Mouse (Mus musculus) midbrain, postnatal 0 days (tissue): ENCODE results near the gene Zfp607b. TPM values are rescaled to one million over a fixed set of nuclear protein-coding genes. Genes with fewer than 3 reads are reported as not detected.

ENCODE experiments used
- ATAC-seq: fragments of 200-750 bp; cut with Nextera tagmentation; 2 replicates; pipeline ENCODE4 v1.8.0; 2017; ENCODE audit warnings: moderate number of reproducible peaks, mild to moderate bottlenecking, moderate TSS enrichment, moderate library complexity; ENCODE audit not compliant: low FRiP score
- DNase-seq: peaks from one replicate; pipeline ENCODE4 v3.0.0-alpha.2; 2015; ENCODE audit warnings: low spot score
- H3K27ac ChIP-seq: fragments of 300-500 bp; sonication (generic); 2 replicates; pipeline ENCODE4 v1.5.1; 2014; ENCODE audit warnings: low read depth, mild to moderate bottlenecking, low read length, mixed read lengths
- H3K27me3 ChIP-seq: fragments of 300-500 bp; sonication (generic); 2 replicates; pipeline ENCODE4 v1.6.1; 2014; ENCODE audit warnings: low read length, control low read depth, mixed read lengths; ENCODE audit not compliant: insufficient read depth
- H3K36me3 ChIP-seq: fragments of 300-500 bp; sonication (generic); 2 replicates; pipeline ENCODE4 v1.6.1; 2014; ENCODE audit warnings: low read length, control low read depth, mixed read lengths; ENCODE audit not compliant: insufficient read depth
- H3K4me1 ChIP-seq: fragments of 300-500 bp; sonication (generic); 2 replicates; pipeline ENCODE4 v1.6.1; 2014; ENCODE audit warnings: mild to moderate bottlenecking, control low read depth, antibody characterized with exemption, low read length, mixed read lengths; ENCODE audit not compliant: insufficient read depth
- H3K4me2 ChIP-seq: fragments of 300-500 bp; sonication (generic); 2 replicates; pipeline ENCODE4 v1.6.1; 2014; ENCODE audit warnings: low read depth, mild to moderate bottlenecking, low read length, mixed read lengths; ENCODE audit not compliant: poor library complexity, severe bottlenecking
- H3K4me3 ChIP-seq: fragments of 300-500 bp; sonication (generic); 2 replicates; pipeline ENCODE4 v1.5.1; 2014; ENCODE audit warnings: low read depth, mild to moderate bottlenecking, low read length, moderate library complexity
- H3K9ac ChIP-seq: fragments of 300-500 bp; sonication (generic); replicated peaks from 2 replicates; pipeline ENCODE4 v1.6.1; 2014; ENCODE audit warnings: mild to moderate bottlenecking, low read length, moderate library complexity, mixed read lengths; ENCODE audit not compliant: poor library complexity, severe bottlenecking
- H3K9me3 ChIP-seq: fragments of 300-500 bp; sonication (generic); 2 replicates; pipeline ENCODE4 v1.6.1; 2016; ENCODE audit warnings: low read length, control low read depth
- CTCF ChIP-seq: IDR thresholded peaks from 2 replicates; pipeline ENCODE4 v1.5.1; 2016; ENCODE audit warnings: antibody characterized with exemption, mild to moderate bottlenecking
- WGBS: fragments of 180-500 bp; shearing (Covaris S2); extraction: QIAGEN DNeasy Blood & Tissue Kit; methylation state at CpG from one replicate; pipeline ENCODE4 v1.1.7; 2014; 5-methylcytosine and 5-hydroxymethylcytosine counted together
- polyA plus RNA-seq: library from polyadenylated mRNA; unstranded; fragments of >200 nt; fragmentation: Nextera tagmentation; extraction: Ambion mirVana; gene quantifications from 2 replicates; pipeline ENCODE4 v1.2.1, GENCODE M21; 2015
- total RNA-seq: library from RNA; depleted of rRNA; stranded (reverse); fragments of >200 nt; gene quantifications from 2 replicates; pipeline ENCODE4 v1.2.3, GENCODE M21; 2014

The Zfp607b gene
- total and polyA plus RNA-seq, 2 experiments from 2014 or later, result 6.5 to 9.2 TPM

DNA sequence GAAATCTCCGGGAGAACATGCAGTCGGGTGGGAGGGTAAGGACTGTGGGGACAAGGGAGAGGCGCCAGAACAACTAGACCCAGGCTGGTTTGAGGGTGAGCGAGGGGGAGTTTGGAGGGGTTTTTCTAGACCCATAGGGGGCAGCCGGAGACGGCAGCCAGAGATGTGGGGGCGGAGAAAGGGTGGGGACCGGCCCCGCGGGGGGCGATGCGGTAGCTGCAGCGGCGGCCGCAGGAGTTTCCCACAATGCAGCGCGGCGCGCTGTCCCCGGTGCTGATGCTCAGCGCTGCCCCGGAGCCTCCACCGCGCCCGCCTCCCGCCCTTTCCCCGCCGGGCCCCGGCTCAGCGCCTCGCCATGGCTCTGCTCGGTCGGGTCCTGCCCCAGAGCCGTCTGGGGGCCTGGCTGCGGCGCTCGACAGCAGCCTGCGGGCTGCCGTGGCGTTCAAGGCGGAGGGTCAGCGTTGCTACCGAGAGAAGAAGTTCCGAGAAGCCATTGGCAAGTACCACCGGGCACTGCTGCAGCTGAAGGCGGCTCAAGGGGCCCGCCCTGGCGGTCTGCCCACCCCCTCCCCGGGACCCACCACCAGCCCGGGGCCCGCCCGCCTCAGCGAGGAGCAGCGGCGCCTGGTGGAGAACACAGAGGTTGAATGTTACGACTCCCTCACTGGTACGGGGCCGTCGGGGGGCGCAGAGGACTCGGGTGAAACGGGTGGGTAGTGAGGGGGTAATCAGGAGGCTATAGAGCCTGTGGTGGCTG lies 35.3 kb upstream of the Zfp607b start, which contains the start of gene Ttc9b:
Gene Ttc9b (plus strand): TSS at position 235 of the 757 bp plus-strand sequence.
- Histone ChIP-seq H3K36me3 (peaks cover 23% of the 10 kb centered on the region), H3K27me3 (no peaks in the 10 kb centered on the region), H3K9ac (peak within 1 kb of the TSS; percentile 84), H3K4me3 (peak within 1 kb of the TSS; percentile 61), H3K4me1 (0 out of 2 replicates have a peak, but pooled peaks cover 4% of the 10 kb centered on the region), H3K4me2 (peak within 1 kb of the TSS; percentile 59), H3K9me3 (no peaks in the 10 kb centered on the region), H3K27ac (peak within 1 kb of the TSS; percentile 90)
- DNase-seq, result peak; percentile 90
- ATAC-seq, result peak; percentile 75
- 1% methylated on average over 52 of the region's 62 CpGs for WGBS
- TF ChIP-seq CTCF, result peak; percentile 66

DNA sequence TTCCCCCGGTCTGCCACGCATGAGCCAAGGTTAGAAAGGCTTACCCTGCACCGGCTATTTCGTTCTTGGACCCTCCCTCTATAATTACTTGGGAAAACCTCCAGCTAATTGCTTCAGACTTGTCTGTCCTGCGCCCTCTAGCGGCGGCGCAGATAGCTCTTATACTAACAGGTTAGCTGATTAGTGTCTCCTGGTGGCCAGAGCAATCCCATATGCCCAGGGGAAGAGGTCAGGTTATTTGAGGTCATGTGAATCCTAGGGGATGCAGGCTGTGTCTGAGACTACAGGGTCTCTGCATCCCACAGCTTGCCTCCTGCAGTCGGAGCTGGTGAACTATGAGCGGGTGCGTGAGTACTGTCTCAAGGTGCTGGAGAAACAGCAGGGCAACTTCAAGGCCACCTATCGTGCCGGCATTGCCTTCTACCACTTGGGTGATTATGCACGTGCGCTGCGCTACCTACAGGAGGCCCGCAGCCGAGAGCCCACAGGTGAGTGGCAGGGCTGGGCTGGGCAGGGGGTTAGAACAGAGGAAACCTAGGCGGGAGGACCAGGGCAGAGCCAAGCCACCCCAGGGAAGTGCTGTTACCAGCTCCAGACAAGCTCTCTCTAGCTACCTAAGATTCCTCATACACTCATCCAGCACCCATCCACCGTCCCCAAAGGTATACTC lies 34.4 kb upstream of the Zfp607b start:
- Histone ChIP-seq H3K4me2 (peak overlapping the region; percentile 59), H3K9me3 (no peaks in the 10 kb centered on the region), H3K27ac (peak overlapping the region; percentile 90; the same call in 1 of the 2 replicates), H3K36me3 (peaks cover 26% of the 10 kb centered on the region), H3K4me1 (0 out of 2 replicates have a peak, but pooled peaks cover 4% of the 10 kb centered on the region), H3K4me3 (peak overlapping the region; percentile 61), H3K9ac (peak overlapping the region; percentile 84; the same call in 1 of the 2 replicates), H3K27me3 (no peaks in the 10 kb centered on the region)
- ATAC-seq (peak; percentile 9; the same call in 1 of the 2 replicates), DNase-seq (peak; percentile 53)
- peak; percentile 73 for TF ChIP-seq CTCF
- whole genome bisulfite sequencing, result 66% methylated on average over 20 of the region's 20 CpGs

- no peaks in the 10 kb centered on the region for H3K27me3 ChIP-seq
- DNase-seq, result peak; percentile 8
Observed at GRCm38 (mm10) chr7:27655545-27655944, 33.6 kb upstream of the Zfp607b start.

DNA sequence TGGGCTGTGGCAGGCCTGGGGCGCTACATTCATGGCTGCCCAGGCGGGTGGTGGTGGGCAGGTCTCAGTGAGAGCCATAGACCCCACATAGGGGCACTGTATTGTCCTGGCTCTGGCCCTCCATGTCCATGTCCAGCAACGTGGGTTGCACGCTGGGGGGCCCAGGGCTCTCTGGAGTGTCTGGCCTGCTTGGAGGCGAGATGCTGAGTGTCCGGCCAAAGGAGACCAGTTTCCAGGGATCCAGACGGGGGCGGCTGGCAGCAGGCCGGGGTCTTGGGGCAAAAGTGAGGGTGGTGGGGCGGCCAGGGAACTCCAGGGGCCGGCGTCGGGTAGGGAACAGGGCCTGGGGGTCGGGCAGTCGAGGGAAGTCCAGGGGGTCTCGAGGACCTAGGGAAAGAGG lies 32.5 kb upstream of the Zfp607b start:
- WGBS, result 89% methylated on average over 16 of the region's 16 CpGs
- no peak overlapping the region for H3K9ac ChIP-seq
- no peak for DNase-seq
- 0 out of 2 replicates have a peak, but pooled peaks cover 4% of the 10 kb centered on the region for H3K4me1 ChIP-seq
- H3K27me3 ChIP-seq, result no peaks in the 10 kb centered on the region
- no peak for ATAC-seq
- peaks cover 35% of the 10 kb centered on the region for H3K36me3 ChIP-seq
- H3K9me3 ChIP-seq, result no peaks in the 10 kb centered on the region
- H3K27ac ChIP-seq, result no peak overlapping the region
- no peak overlapping the region for H3K4me3 ChIP-seq
- no peak overlapping the region for H3K4me2 ChIP-seq
- TF ChIP-seq CTCF, result no peak

More at GRCm38 (mm10) chr7:27655545-27655944, 33.6 kb upstream of the Zfp607b start:
- no peak for ATAC-seq
- no peak overlapping the region for H3K4me3 ChIP-seq
- no peak for TF ChIP-seq CTCF
- peak overlapping the region; percentile 59; the same call in 1 of the 2 replicates for H3K4me2 ChIP-seq
- peaks cover 26% of the 10 kb centered on the region for H3K36me3 ChIP-seq
- H3K9me3 ChIP-seq, result no peaks in the 10 kb centered on the region
- H3K9ac ChIP-seq, result no peak overlapping the region
- no peak overlapping the region; the same call in 1 of the 2 replicates for H3K27ac ChIP-seq
- 0 out of 2 replicates have a peak, but pooled peaks cover 4% of the 10 kb centered on the region for H3K4me1 ChIP-seq
- 81% methylated on average over 11 of the region's 11 CpGs for WGBS

DNA sequence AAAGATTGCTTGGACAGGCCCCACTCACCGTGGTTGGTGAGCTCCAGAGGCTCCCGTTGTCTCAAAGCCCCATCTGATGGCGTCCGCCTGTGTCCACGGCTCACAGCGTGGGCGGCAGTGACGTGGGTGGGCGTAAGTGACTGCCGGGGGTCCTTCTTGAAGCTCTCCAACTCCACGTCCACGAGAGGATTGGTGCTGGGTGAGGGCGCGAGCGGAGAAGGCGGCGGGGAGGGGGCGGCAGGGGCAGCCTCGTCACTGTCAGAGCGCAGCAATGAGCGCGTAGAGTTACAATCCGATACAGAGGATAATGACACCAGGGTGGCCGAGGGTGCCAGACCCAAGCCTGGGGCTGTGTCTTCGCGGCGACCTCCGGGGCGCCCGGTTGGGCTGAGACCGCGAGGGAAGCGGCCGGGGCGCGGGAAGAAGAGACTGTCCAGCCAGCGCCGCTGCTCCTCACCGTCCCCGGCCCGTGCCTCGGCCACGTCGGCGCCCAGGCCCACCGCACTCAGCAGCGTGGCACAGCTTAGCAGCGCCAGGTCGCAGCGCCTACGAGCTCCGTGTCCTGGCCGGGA lies 31.2 kb upstream of the Zfp607b start:
- Histone ChIP-seq H3K9ac (no peak overlapping the region), H3K4me3 (no peak overlapping the region), H3K4me1 (0 out of 2 replicates have a peak, but pooled peaks cover 4% of the 10 kb centered on the region), H3K36me3 (peaks cover 42% of the 10 kb centered on the region), H3K27ac (no peak overlapping the region), H3K9me3 (no peaks in the 10 kb centered on the region), H3K4me2 (no peak overlapping the region), H3K27me3 (no peaks in the 10 kb centered on the region)
- TF ChIP-seq CTCF, result no peak
- WGBS, result 41% methylated on average over 43 of the region's 53 CpGs
- ATAC-seq, result no peak
- no peak for DNase-seq
